Mouse (Mus musculus) adrenal gland, postnatal 14 days (tissue): ENCODE results near the gene Trp53bp2. TPM values are rescaled to one million over a fixed set of nuclear protein-coding genes. Genes with fewer than 3 reads are reported as not detected.
A peak's percentile ranks its signal among the peaks of the same experiment; 100 is the strongest.

Source experiments
- DNase-seq: peaks from one replicate; pipeline ENCODE4 v3.0.0; 2021; ENCODE audit warnings: mixed read lengths
- total RNA-seq: library from RNA; stranded (reverse); gene quantifications from 2 replicates; pipeline ENCODE4 v1.2.3, GENCODE M21; 2021

Gene Trp53bp2
- total RNA-seq, 1 experiment from 2014 or later, result 23.0 TPM

- DNase-seq, result peak; percentile 28
Observed at GRCm38 (mm10) chr1:182461261-182461660, 52.3 kb downstream of the Trp53bp2 start.

GRCm38 (mm10) chr1:182461813-182462212, 52.8 kb downstream of the Trp53bp2 start:
- DNase-seq, result peak; percentile 53

GRCm38 (mm10) chr1:182465309-182465708, 56.3 kb downstream of the Trp53bp2 start:
- no peak for DNase-seq

GRCm38 (mm10) chr1:182465978-182466377, 57.0 kb downstream of the Trp53bp2 start:
- no peak for DNase-seq

GRCm38 (mm10) chr1:182475005-182475796, 66.2 kb downstream of the Trp53bp2 start:
- no peak for DNase-seq

- DNase-seq, result no peak
Observed at GRCm38 (mm10) chr1:182478935-182479334, 70.0 kb downstream of the Trp53bp2 start.

- no peak for DNase-seq
Observed at GRCm38 (mm10) chr1:182481138-182481537, 72.2 kb downstream of the Trp53bp2 start.

GRCm38 (mm10) chr1:182481646-182482295, 72.8 kb downstream of the Trp53bp2 start:
- DNase-seq, result no peak

- DNase-seq, result no peak
Observed at GRCm38 (mm10) chr1:182482991-182483909, 74.3 kb downstream of the Trp53bp2 start.

- DNase-seq, result peak; percentile 55
Observed at GRCm38 (mm10) chr1:182483910-182484274, 74.9 kb downstream of the Trp53bp2 start.

- DNase-seq, result no peak
Observed at GRCm38 (mm10) chr1:182488503-182488902, 79.5 kb downstream of the Trp53bp2 start.

GRCm38 (mm10) chr1:182489803-182490452, 81.0 kb downstream of the Trp53bp2 start:
- peak; percentile 96 for DNase-seq

GRCm38 (mm10) chr1:182490568-182490967, 81.6 kb downstream of the Trp53bp2 start:
- DNase-seq, result no peak

- no peak for DNase-seq
Observed at GRCm38 (mm10) chr1:182491839-182492238, 82.9 kb downstream of the Trp53bp2 start.

GRCm38 (mm10) chr1:182494285-182495145, 85.5 kb downstream of the Trp53bp2 start:
- no peak for DNase-seq

- DNase-seq, result no peak
Observed at GRCm38 (mm10) chr1:182496685-182497084, 87.7 kb downstream of the Trp53bp2 start.

- DNase-seq, result no peak
Observed at GRCm38 (mm10) chr1:182497736-182498135, 88.8 kb downstream of the Trp53bp2 start.

- peak; percentile 70 for DNase-seq
Observed at GRCm38 (mm10) chr1:182499443-182500089, 90.6 kb downstream of the Trp53bp2 start.

- DNase-seq, result no peak
Observed at GRCm38 (mm10) chr1:182500224-182500623, 91.3 kb downstream of the Trp53bp2 start.

GRCm38 (mm10) chr1:182500843-182501242, 91.9 kb downstream of the Trp53bp2 start:
- no peak for DNase-seq
